Mouse (Mus musculus): ENCODE results near the gene Frem1. TPM values are rescaled to one million over a fixed set of nuclear protein-coding genes. Genes with fewer than 3 reads are reported as not detected.

Frem1 gene
- polyA plus RNA-seq, 1 experiment from 2014 or later, result 18.7 TPM

DNA sequence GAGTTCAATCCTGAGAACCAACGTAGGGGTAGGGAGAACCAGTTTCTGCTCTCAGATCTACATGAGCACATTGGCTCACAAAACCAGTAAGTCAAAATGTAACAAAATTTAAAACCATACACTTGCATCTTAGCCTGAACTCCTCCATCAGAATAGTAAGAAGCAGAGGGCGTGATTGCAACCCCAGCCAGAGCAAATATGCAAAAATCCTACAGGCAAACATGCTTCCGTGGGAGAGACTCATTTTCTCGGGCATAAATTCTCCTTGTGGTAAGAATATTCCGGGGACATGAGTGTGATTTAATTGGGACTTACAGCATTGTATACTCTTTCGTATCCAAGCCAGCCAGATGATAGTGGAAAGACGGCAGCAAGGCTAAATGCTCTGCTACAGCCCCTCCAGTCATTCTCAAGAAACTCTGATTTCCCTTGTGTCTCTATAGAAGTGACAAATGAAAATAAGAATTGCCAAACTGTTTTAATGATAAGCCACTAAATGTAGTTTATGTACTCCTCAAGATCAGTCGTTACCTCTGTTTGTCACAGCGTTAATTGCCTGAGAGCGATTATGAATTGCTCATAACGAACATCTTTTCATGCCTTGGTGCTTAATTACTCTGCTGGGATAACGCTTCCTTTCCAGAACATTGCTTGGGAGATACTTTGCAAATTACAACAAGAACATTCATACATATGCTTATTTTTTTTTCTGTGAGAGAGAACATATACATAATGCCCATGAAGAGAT lies 81.1 kb downstream of the Frem1 start:
- DNase-seq (ENCODE audit: low spot score), result no peak

DNA sequence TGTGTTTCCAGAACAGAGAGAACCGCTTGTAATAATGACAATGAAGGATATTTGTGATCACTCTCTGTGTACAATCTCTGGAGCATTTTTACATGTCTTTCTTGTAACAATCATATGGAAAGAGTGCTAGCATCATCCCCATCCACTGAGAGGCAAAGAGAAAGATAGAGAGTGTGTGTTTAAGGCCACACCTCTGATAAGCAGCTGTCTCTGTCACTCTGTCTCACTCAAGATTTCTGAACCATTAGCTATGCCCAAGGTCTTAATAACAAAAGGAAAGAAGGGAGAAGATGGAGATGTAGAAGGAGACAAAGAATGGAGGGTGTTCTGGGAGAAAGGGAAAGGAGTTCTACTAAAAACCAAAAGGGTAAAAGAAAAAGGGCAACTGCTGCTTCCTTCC lies 91.1 kb downstream of the Frem1 start:
- no peak for TF ChIP-seq CTCF (IDR thresholded peaks at IDR 0.05; ENCODE audit: low read depth)
- Histone ChIP-seq H3K4me3 (replicated peaks; ENCODE audit: low read depth, low read length) (no peak overlapping the region), H3K27me3 (ENCODE audit: insufficient read depth, low read length) (no peaks in the 10 kb centered on the region), H3K9me3 (replicated peaks; ENCODE audit: low read length) (no peaks in the 10 kb centered on the region), H3K27ac (no peak overlapping the region), H3K9ac (ENCODE audit: low read depth, low read length) (no peak overlapping the region), H3K4me1 (replicated peaks; ENCODE audit: insufficient read depth, low read length) (no peaks in the 10 kb centered on the region), H3K36me3 (ENCODE audit: insufficient read depth, low read length) (no peaks in the 10 kb centered on the region), H3K4me2 (ENCODE audit: low read length) (no peak overlapping the region)
- DNase-seq (ENCODE audit: low spot score), result no peak
- ATAC-seq (replicated peaks; ENCODE audit: low FRiP score, low read depth), result no peak
- WGBS, result 91% methylated on average over 1 of the region's 1 CpGs

More for the DNA sequence above, 81.1 kb downstream of the Frem1 start:
- Histone ChIP-seq H3K9me3 (replicated peaks; ENCODE audit: low read length) (no peaks in the 10 kb centered on the region), H3K4me1 (replicated peaks; ENCODE audit: insufficient read depth, low read length) (no peaks in the 10 kb centered on the region), H3K27ac (no peak overlapping the region), H3K27me3 (ENCODE audit: insufficient read depth, low read length) (no peaks in the 10 kb centered on the region), H3K4me3 (replicated peaks; ENCODE audit: low read depth, low read length) (no peak overlapping the region), H3K36me3 (ENCODE audit: insufficient read depth, low read length) (0 out of 2 replicates have a peak, but pooled peaks cover 7% of the 10 kb centered on the region), H3K4me2 (ENCODE audit: low read length) (no peak overlapping the region), H3K9ac (ENCODE audit: low read depth, low read length) (no peak overlapping the region)
- WGBS, result 88% methylated on average over 12 of the region's 12 CpGs
- no peak for TF ChIP-seq CTCF (IDR thresholded peaks at IDR 0.05; ENCODE audit: low read depth)
- ATAC-seq (replicated peaks; ENCODE audit: low FRiP score, low read depth), result no peak

DNA sequence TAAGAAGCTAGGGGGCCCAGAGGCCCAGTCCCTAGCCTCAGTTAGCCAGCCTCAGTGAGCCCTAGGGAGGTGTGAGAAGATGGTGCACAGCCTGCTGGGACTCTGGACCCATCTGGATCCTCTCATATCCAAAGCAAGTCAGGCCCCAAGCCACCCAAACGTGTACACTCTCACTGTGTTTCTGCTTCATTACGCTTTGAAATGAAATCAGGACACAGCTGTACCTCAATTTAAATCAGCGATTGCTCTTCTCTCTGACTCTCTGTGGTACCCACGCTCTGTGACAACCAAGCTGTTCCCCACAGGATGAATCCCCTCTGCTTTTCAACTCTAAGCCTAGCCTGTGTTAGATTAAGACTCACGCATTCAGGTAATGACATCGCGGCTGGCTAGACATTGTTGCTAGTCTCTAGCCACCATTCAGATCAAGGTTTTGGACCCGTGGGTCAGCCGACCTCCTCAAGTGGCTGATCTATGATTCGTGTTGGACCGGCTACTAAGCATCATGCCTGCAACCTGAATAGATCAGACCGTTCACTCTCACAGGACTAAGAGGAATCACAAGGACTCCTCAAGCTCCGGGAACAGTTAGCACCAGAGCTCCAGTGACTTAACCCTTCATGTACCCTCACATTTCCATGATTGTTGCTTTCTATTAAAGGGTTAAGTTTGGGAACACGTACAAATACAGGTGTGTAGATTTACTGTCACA lies 94.2 kb downstream of the Frem1 start:
- TF ChIP-seq CTCF (IDR thresholded peaks at IDR 0.05; ENCODE audit: low read depth), result no peak
- Histone ChIP-seq H3K9me3 (replicated peaks; ENCODE audit: low read length) (no peaks in the 10 kb centered on the region), H3K4me3 (replicated peaks; ENCODE audit: low read depth, low read length) (no peak overlapping the region), H3K4me2 (ENCODE audit: low read length) (no peak overlapping the region), H3K36me3 (ENCODE audit: insufficient read depth, low read length) (peaks cover 5% of the 10 kb centered on the region; the same call in 1 of the 2 replicates), H3K27ac (no peak overlapping the region), H3K27me3 (ENCODE audit: insufficient read depth, low read length) (no peaks in the 10 kb centered on the region), H3K9ac (ENCODE audit: low read depth, low read length) (no peak overlapping the region), H3K4me1 (replicated peaks; ENCODE audit: insufficient read depth, low read length) (no peaks in the 10 kb centered on the region)
- DNase-seq (ENCODE audit: low spot score), result no peak
- no peak for ATAC-seq (replicated peaks; ENCODE audit: low FRiP score, low read depth)
- WGBS, result 82% methylated on average over 14 of the region's 14 CpGs

DNA sequence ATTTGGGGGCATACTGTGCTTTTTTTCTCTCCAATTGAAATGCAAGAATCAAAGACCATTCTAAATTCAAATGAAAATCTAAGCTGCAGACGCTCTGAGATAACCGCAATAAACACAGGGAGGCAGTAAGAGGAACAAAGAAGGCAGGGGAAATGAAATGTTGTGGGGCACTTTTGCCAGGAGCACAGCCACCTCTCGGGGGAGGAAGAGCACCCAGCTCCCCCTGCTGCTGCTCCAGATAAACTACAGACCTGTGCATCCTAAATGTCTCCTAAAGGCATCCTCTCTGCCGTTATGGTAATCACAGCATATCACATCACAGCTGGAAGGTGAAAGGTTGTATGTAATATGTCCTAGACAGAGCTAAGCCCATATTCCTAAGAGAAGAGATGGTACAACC lies 98.1 kb downstream of the Frem1 start:
- 59% methylated on average over 4 of the region's 4 CpGs for WGBS
- H3K36me3 ChIP-seq (ENCODE audit: insufficient read depth, low read length), result peaks cover 5% of the 10 kb centered on the region; the same call in 1 of the 2 replicates
- H3K9ac ChIP-seq (ENCODE audit: low read depth, low read length), result no peak overlapping the region
- H3K27ac ChIP-seq, result no peak overlapping the region
- DNase-seq (ENCODE audit: low spot score) (no peak), ATAC-seq (replicated peaks; ENCODE audit: low FRiP score, low read depth) (no peak)
- H3K4me1 ChIP-seq (replicated peaks; ENCODE audit: insufficient read depth, low read length), result no peaks in the 10 kb centered on the region
- no peak overlapping the region for H3K4me3 ChIP-seq (replicated peaks; ENCODE audit: low read depth, low read length)
- no peak overlapping the region for H3K4me2 ChIP-seq (ENCODE audit: low read length)
- no peak for TF ChIP-seq CTCF (IDR thresholded peaks at IDR 0.05; ENCODE audit: low read depth)
- H3K27me3 ChIP-seq (ENCODE audit: insufficient read depth, low read length), result no peaks in the 10 kb centered on the region
- no peaks in the 10 kb centered on the region for H3K9me3 ChIP-seq (replicated peaks; ENCODE audit: low read length)

DNA sequence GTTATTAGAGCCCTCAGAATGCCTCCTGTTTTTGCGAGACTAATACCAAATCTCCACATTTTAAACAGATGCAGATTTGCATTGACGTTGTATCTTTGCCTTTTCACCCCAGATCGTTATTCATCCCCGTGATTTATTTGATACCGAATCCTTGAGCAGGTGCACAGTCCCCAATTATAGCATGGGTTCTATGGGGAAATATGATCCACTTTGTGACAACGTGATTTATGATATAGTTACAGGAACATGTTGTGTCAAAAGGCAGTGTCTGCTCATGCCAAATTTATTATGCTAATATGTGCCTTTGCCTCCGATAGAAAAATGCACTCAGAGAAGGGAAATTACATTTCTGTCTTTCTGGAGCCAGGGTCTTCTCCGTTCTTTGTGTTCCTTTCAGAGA lies 102.6 kb downstream of the Frem1 start:
- Histone ChIP-seq H3K4me2 (ENCODE audit: low read length) (no peak overlapping the region), H3K9me3 (replicated peaks; ENCODE audit: low read length) (no peaks in the 10 kb centered on the region), H3K27ac (no peak overlapping the region), H3K4me1 (replicated peaks; ENCODE audit: insufficient read depth, low read length) (no peaks in the 10 kb centered on the region), H3K27me3 (ENCODE audit: insufficient read depth, low read length) (no peaks in the 10 kb centered on the region), H3K9ac (ENCODE audit: low read depth, low read length) (no peak overlapping the region), H3K4me3 (replicated peaks; ENCODE audit: low read depth, low read length) (no peak overlapping the region), H3K36me3 (ENCODE audit: insufficient read depth, low read length) (0 out of 2 replicates have a peak, but pooled peaks cover 4% of the 10 kb centered on the region)
- WGBS, result 60% methylated on average over 8 of the region's 8 CpGs
- DNase-seq (ENCODE audit: low spot score) (no peak), ATAC-seq (replicated peaks; ENCODE audit: low FRiP score, low read depth) (no peak)
- TF ChIP-seq CTCF (IDR thresholded peaks at IDR 0.05; ENCODE audit: low read depth), result no peak

DNA sequence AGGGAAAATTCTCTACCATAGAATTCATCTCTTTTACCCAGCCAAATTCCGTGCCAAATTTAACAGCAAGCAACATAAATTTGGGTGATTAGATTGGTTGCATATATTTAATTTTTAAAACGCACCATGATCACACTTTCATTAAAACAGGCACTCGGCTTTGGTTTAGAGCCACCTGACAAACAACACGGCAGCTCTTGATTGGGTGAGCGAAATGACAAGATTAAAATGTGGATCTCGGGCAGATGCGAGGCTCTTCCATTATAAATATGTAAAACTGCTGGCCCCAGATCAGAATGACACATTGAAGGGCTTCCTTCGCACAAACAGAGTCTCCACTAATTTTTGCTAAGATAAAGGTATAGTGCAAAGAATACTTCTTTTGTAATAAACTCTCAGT lies 105.4 kb downstream of the Frem1 start:
- no peak overlapping the region for H3K4me2 ChIP-seq (ENCODE audit: low read length)
- ATAC-seq (replicated peaks; ENCODE audit: low FRiP score, low read depth) (no peak), DNase-seq (ENCODE audit: low spot score) (no peak)
- no peak for TF ChIP-seq CTCF (IDR thresholded peaks at IDR 0.05; ENCODE audit: low read depth)
- 94% methylated on average over 8 of the region's 8 CpGs for WGBS
- no peak overlapping the region for H3K4me3 ChIP-seq (replicated peaks; ENCODE audit: low read depth, low read length)
- no peaks in the 10 kb centered on the region for H3K9me3 ChIP-seq (replicated peaks; ENCODE audit: low read length)
- 0 out of 2 replicates have a peak, but pooled peaks cover 4% of the 10 kb centered on the region for H3K36me3 ChIP-seq (ENCODE audit: insufficient read depth, low read length)
- H3K27ac ChIP-seq, result no peak overlapping the region
- H3K4me1 ChIP-seq (replicated peaks; ENCODE audit: insufficient read depth, low read length), result no peaks in the 10 kb centered on the region
- no peak overlapping the region for H3K9ac ChIP-seq (ENCODE audit: low read depth, low read length)
- no peaks in the 10 kb centered on the region for H3K27me3 ChIP-seq (ENCODE audit: insufficient read depth, low read length)

Measured in kidney, postnatal 0 days (tissue).